Mouse (Mus musculus): Measurements from ENCODE around the gene Rita1.

Rita1 gene

DNA sequence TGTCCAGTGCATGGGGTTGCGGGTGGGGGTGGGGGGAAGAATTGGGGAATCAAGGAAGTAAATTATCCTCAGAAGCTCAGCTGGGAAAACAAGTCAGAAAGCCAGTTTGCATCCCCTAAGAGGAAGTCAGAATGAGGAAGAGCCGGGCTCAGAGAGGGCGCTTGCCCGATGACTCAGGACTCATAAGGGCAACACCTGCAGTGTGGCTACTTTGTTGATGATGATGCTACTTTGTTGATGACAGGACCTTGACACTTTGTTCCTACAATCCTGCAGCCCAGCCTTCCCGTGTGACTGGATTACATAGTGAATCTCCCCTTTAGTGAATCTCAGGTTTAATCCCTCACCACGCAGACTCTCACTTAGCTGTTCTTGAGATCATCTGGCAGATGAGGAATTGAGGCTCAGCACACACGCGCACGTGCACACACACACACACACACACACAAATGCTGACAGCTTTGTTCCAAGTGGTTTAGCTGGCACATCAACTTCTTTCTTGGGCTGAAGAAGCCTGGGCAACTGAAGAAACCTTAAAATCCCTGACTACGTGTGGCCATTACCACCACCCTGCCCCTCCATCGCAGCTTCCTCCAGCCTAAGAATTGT, 42.0 kb downstream of the Rita1 start:
- no peak for DNase-seq (ENCODE audit: low spot score)

DNA sequence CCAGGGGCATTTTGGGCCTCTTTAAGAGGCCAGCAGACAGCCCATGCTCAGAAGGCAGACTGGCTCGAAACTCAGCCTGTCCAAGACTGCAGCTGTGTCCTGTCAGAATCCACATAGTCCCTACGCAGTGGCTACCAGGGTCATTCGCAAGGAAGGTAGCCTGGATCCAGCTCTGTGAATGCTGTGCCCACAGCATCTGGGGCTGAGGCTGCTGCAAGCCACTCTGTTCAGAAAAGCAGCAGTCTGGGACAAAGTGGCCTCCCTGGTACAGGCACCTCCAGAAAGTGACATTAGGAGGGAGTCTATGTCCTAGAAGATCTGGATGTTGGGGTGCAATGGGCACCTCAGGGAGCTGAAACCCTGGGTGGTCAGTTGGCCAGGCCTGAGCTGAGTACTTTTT, 42.6 kb downstream of the Rita1 start:
- no peak for DNase-seq (ENCODE audit: low spot score)

DNA sequence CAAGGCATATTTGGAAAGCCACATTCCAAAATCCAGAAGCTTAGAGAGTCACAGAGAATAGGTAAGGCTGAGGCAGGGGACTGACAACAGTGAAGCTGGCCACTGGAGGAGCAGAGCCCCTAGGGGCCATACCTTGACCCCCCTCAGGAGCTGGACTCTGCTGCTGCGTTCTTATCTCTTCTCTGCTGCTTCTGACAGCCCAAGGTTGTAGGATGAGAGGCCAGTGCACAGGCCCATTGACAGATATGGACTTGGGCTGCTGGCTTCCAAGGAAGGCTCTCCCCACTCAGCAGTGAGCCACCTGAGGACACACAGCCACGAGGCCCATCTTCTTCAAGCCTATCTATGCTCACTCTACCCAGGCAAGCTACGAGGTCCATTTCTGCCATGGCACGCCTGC, 43.4 kb downstream of the Rita1 start:
- no peak for DNase-seq (ENCODE audit: low spot score)

DNA sequence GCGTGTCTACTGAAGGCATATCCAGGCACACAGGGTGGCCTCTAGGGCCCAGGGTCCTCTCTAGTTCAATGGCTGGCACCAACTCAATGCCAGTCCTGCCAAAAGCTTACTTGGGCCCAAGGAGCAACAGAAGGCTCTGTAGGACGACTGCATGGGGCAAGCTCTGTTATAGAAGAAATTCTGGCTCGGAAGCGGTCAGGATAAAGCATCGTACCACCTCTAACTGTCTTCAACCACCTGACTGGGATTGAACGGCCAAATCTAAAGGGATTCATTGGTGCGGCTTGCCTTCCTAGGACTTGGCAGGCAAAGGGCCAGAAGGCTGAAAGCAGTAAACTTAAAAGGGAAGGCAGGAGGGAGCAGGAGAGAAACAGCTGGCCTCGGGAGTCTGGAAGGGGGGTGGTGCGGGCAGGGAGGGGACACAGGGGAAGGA, 44.0 kb downstream of the Rita1 start:
- no peak for DNase-seq (ENCODE audit: low spot score)

DNA sequence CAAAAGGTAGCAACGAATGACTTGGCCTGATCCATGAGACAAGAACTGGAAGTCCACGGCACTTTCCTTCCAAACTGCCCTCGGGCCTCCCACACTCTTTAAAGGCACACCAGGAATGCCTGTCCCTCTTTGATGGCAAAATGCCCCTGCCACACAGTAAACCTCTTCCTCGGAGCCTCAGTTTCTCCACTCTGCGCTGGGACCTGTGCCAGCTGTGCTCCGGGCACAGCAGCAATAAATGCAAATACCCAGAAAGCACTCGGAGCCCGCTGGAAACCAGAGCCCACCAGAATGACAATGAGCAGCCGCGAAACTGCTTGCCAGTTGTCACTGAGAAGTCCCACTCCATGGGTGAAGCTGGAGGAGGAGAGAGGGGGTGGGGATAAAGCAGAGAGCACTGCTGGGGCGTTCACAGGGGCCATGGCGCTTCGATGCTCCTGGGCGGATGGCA, 44.6 kb downstream of the Rita1 start:
- DNase-seq (ENCODE audit: low spot score): no peak

DNA sequence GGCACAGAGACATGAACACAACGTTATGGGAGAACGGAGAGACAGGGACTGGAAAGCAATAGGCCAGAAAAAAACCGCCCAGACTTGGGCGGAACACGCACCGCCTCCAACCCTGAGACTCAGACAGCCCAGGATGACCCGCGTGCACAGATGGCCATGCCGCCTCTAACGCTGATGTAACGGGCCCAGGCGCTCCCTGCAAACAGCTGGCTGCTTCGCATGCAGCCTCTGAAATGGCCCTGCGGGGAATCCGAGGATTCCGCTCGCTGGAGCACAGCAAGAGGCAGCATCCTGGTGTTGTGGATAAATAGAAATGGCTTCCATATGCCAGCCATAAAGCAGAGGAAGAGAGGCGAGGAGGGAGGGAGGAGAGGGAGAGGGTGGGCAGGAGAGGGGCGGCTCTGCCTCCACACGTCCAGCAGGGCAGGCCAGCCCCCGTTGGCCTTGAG, 45.1 kb downstream of the Rita1 start:
- DNase-seq (ENCODE audit: low spot score): peak; percentile 67

DNA sequence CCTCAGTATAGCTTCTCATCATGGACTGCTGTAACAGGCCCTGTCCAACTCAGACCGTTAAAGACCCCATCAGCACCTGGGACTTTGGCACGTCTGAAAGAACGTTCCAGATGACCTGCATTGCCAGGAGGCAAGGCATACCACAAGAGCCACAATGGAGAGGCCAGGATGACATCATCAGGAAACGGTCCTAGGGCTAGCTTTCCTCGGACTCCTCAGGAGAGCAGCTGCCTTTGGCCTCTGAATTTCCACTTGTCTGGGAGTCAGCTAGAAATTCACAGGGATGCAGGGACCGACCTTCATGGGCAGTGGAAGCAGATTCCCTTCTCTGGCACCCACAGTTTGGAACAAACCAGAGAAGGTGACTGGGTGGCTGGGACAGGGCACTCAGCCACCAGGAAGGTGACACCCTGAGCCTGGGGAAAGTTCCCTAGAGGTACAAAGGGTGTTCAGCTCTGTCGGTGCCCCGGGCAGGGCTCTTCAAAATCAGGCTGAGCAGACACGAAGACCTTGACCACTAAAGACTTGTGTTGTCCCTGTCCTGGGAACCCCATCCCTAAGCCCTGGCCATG, 45.6 kb downstream of the Rita1 start:
- DNase-seq (ENCODE audit: low spot score): no peak

DNA sequence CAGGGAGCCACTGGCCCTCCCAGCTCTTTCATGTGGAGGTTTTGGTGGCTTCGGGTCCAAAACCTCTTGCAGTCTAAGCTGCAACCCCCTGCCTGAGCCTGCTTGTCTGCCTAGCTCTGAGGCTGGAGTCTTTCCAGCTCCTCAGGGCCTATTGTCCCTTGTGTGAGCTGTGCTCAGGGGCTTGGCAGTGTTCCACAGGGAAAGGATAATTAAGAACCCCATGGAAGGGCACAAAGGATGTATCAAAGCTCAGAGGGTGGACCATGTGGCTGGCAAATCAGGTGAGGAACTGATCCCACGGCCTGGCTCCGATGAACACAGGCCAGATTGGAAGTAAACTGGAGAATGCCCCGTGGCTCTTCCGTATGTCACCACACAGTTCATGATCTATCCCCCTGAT, 46.3 kb downstream of the Rita1 start:
- no peak for DNase-seq (ENCODE audit: low spot score)

DNA sequence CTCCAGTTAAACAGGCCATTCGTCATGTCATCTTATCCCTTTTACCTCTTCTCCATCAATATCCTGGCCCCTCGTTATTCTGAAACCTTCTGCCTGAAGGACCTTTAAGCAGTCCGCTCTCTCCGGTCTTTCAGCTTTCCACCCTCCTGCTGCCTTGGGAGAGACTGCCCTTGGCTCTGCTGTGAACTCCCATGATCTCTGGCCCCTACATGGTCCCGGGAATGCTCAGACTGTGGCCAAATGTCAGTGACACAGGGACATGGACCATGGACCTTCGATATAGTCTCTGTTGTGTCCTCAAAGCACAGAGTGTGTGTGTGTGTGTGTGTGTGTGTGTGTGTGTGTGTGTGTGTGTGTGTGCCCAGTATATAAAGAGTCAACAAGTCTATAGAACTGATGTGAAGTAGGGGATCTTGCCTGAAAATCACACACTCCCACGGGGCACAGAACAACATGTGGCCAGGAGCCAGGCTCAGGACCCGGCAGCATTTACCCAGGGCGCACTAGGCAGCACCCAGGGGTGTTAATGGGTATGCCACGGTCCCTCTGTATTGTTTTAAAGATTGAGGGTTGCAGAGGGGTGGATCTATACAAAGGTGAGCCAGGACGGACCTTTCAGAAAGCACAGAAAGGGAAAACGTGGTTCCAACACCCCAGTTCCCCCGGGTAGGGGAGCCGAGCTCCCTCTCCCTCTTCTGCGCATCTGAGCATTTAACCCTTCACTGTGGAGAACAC, 47.1 kb downstream of the Rita1 start:
- DNase-seq (ENCODE audit: low spot score): no peak

DNA sequence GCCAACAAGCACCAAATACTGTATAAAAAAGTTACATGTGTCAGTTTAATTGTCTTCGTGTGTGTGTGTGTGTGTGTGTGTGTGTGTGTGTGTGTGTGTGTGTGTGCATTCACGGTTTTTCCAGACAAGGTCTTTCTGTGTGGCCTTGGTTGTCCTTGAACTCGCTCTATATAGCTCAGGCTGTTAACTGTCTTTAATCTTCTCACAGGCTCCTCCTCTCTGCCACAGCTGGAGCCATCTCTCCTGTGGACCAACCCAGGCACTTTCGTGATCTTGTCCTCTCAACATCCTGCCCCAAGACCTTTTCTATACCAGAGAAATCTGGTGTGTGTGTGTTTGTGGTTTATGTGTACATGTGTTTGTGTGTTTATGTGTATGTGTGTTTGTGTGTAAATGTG, 48.5 kb downstream of the Rita1 start:
- DNase-seq (ENCODE audit: low spot score): no peak

DNA sequence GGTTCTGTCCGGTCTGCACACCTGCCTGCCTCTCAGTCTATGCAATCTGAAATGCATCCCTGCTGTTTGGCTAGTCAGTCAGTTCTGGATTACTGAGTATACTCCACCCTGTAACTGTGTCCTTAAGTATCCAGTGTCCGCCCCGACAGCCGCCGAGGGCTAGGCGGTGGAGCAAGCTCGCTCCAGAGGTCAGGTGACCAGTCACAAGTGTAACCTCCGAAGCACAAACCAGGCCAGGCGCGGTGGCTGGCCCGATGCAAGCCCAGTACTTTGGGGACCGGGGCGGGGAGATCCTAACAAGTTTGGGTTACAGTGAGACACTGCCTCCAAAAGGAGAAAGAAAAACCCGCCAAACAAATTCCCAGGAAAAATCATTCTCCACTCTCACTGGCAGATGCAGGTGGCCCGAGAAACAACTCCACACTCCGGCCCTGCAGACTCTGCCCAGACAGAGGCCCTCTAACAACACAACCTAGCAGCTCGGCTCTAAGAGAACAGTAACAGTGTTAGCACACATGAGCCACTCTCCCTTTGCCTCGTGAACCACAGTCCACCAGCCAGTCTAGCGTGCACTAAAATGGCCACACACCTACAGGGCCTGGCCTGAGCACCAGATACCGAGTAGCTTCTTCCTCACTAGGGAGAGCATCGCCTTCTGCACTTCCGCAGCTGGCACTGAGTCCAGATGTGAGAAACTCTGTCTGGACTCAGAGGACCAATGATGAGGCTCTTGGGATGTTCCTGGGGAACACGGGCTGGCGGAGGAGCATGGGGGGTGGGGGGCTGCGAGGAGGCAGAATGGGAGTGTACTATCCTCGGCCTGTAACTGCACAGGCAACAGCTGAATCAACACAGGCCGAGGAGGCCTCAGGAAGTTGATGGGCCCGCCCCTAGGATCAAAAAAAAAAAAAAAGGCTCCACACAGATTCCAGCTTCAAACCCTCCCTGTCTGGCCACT, 49.2 kb downstream of the Rita1 start:
- peak; percentile 77 for DNase-seq (ENCODE audit: low spot score)

DNA sequence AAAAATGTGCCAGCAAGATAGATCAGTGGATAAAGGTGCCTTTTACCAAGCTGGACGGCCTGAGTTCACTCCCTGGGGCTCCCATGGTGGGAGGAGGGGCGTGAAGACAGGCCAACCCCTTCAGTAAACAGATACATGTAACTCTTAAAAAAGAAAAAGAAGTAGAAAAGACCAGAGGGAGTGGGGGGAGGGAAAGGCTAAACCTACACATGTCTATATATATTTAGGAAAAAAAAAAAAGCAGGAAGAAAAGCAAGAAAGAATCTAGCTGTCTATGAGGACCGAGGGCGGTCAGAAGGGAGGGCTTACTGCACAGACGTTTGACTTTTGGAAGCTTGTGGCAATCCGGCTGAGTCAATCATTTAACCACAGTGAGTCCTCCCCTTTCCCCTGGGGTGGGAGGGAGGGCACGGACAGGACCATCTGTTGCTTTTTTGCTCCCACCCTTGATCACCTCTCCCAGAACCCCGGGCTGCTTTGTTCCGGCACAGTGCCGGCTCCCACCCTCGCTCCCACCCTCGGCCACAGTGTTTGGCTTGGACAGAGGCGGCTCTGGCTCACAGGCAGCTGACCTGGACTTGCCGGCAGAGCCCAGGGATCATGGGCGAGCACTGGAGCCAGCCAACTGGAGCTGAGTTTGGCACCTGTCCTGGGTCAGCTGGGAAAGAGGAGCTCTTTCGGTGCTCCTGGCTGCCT, 51.6 kb downstream of the Rita1 start:
- peak; percentile 77 for DNase-seq (ENCODE audit: low spot score)

DNA sequence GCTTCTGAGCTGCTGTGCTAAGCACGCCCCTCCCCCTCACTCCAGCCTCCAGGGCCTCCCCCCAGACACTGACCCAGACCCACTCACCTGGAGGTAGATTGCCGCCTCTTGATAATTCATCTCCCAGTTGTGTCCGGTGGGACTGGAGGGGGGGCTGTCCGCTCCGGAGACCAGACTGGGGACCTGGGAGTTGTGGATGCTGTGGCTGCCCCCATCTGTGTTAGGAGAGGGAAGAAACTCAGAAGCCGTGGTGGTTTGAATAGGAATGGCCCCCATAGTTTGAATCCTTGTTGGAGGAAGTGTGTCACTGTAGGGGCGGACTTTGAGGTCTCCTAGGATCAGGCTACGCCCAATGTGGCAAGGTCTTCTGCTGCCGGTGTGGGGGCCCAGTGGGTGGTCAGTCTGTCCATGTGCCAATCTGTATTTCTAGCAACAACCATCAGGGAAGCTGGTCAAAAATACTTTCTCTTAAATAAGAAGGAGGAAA, 52.2 kb downstream of the Rita1 start:
- DNase-seq (ENCODE audit: low spot score): no peak

DNA sequence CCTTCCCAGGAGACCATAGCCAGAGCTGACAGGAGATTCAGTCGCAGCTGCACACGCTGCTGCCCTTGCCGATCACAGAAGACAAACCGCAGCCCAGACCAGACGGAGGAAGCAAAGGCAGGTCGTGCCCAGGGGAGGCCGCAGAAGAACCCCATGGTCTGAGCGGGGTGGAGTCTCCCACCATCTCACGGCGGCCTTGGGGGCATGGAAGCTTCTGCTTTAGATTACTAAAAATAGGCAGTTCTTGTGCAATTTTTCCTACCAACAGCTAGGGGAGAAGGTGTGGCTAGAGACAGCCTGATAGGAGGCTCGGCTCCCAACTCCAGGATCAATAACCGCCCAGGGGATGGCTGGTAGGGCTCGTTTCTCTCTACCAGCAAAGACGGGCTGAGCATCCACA, 53.6 kb downstream of the Rita1 start:
- DNase-seq (ENCODE audit: low spot score): no peak

DNA sequence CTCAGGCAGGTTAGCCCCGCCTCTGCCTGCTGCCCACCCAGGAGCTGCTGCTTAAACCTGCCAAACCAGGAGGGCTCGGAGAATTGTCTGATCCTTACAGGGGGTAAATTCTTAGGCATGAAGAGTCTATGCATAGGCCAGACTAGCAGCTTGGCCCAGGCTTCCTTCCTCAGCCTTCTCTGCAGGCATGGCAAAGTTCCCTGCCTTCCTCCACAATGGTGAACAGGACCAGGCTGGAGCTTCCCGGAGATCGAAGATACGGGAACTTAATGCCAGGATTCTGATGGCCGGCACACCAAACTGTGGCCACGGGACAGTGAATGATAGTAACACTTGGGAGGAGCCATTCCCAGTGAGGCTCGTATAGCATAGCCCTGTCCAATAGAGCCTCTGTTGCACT, 54.3 kb downstream of the Rita1 start:
- no peak for DNase-seq (ENCODE audit: low spot score)

DNA sequence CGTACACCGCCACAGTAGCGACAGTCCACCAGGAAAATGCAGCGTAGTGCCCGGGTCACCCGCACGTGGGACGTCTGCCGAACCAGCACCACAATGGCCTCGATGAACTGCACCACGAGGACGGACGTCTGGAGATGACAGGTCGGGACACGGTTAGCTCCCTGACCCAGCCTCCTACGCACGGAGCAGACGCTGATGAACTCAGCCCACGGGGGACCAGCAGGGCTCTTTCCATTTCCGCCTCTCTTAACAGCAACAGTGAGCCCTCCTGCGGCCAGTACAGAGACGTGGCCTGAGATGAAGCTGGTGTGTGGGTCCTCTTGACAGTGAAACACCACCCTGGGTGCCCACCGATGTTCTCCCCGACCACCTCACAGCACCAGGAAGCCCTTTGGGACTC, 56.5 kb downstream of the Rita1 start:
- DNase-seq (ENCODE audit: low spot score): no peak

DNA sequence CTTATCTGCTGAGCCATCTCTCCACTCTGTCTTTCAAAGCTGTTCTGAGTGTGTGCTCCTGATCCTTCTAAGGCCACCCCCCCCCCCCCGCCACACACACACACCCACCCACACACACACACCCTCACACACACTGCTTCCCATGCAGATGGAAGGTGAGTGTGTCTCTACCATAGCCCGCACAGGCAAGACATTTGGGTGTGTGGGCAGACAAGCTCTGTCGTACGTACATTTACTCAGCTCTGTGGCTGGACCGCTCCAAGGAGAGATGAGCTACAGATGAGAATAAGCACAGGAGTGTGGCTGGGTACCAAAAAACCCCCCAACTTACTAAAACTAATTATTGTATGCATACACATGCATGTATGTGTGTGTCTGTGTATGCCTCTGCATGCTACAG, 61.7 kb downstream of the Rita1 start:
- no peak for DNase-seq (ENCODE audit: low spot score)

DNA sequence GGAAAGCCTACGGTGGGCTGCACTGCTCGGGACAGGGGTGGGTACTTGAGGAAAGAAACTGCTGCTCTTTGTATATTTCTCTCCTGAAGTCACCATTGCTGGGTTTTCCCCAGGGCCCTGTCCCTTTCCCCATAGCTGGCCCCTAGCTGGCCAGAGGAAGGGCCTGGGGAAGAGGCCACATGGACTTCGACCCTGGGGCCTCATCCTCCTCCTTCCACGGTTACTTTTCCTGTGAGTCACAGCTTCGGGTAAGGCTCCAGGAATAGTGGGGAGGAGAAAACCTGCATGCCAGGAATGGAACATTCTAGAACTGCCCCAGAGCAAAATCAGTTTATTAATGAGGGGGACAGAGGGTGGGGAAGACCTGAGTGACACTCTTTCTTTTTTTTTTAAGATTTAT, 62.3 kb downstream of the Rita1 start:
- DNase-seq (ENCODE audit: low spot score): no peak

DNA sequence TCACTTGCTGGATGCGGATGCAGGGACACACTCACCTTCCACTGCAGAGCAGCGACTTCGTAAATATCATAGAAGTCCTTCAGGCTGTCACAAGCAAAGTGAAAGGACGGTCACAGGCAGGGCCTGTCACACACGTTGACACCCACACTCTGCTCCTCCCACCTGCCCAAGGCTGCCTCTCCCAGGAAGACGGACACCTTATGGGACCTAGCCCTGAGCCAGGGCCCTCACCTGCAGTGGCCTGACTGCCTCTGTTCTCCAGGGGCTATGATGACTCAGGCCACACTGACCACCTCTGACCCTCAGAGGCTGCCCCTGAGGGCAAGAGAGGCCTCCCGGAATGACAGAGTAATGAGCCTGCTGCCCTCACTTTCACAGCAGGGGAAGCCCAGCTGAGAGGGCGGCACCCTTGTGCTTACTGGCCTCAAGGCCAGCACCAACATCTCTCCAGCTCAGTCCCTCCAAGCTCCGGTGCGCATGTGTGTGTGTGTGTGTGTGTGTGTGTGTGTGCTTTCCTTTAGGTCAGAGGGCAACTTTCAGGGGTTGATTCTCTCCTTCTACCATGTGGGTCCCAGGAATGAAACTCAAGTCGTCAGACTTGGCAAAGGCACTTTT, 64.0 kb downstream of the Rita1 start:
- DNase-seq (ENCODE audit: low spot score): no peak
